Mouse (Mus musculus) heart, postnatal 0 days (tissue): ENCODE measurements around the gene Gps2. TPM values are rescaled to one million over a fixed set of nuclear protein-coding genes. Genes with fewer than 3 reads are reported as not detected.
A peak's percentile ranks its signal among the peaks of the same experiment; 100 is the strongest.

Experiments used
- ATAC-seq: fragments of 200-750 bp; cut with Nextera tagmentation; 2 replicates; pipeline ENCODE4 v1.8.0; 2017; ENCODE audit warnings: low read depth, moderate number of reproducible peaks, moderate library complexity; ENCODE audit not compliant: insufficient read depth
- DNase-seq: peaks from one replicate; pipeline ENCODE4 v3.0.0-alpha.2; 2016; ENCODE audit warnings: low spot score
- H3K27ac ChIP-seq: fragments of 300-500 bp; sonication (generic); 2 replicates; pipeline ENCODE4 v1.5.1; 2014; ENCODE audit warnings: low read depth, mild to moderate bottlenecking
- H3K27me3 ChIP-seq: fragments of 300-500 bp; sonication (generic); 2 replicates; pipeline ENCODE4 v1.6.1; 2014; ENCODE audit warnings: low read length, mixed read lengths; ENCODE audit not compliant: control insufficient read depth, insufficient read depth
- H3K36me3 ChIP-seq: fragments of 300-500 bp; sonication (generic); replicated peaks from 2 replicates; pipeline ENCODE4 v1.6.1; 2014; ENCODE audit warnings: low read length, mixed read lengths; ENCODE audit not compliant: control insufficient read depth, insufficient read depth
- H3K4me1 ChIP-seq: fragments of 300-500 bp; sonication (generic); 2 replicates; pipeline ENCODE4 v1.6.1; 2014; ENCODE audit warnings: antibody characterized with exemption; ENCODE audit not compliant: control insufficient read depth, insufficient read depth
- H3K4me2 ChIP-seq: fragments of 300-500 bp; sonication (generic); 2 replicates; pipeline ENCODE4 v1.6.1; 2014; ENCODE audit warnings: low read depth, mild to moderate bottlenecking, low read length, moderate library complexity
- H3K4me3 ChIP-seq: fragments of 300-500 bp; sonication (generic); 2 replicates; pipeline ENCODE4 v1.5.1; 2014; ENCODE audit warnings: low read depth, low read length
- H3K9ac ChIP-seq: fragments of 300-500 bp; sonication (generic); replicated peaks from 2 replicates; pipeline ENCODE4 v1.6.1; 2014; ENCODE audit warnings: low read depth, low read length, mixed read lengths
- H3K9me3 ChIP-seq: fragments of 300-500 bp; sonication (generic); replicated peaks from 2 replicates; pipeline ENCODE4 v1.6.1; 2016; ENCODE audit warnings: low read length; ENCODE audit not compliant: control insufficient read depth
- CTCF ChIP-seq: IDR thresholded peaks from 2 replicates; pipeline ENCODE4 v1.5.1; 2016; ENCODE audit warnings: antibody characterized with exemption, control low read depth, low read depth
- EP300 ChIP-seq: IDR thresholded peaks from 2 replicates; pipeline ENCODE4 v1.6.1; 2016; ENCODE audit warnings: antibody characterized with exemption, low read depth
- WGBS: fragments of 180-500 bp; shearing (Covaris S2); extraction: QIAGEN DNeasy Blood & Tissue Kit; methylation state at CpG from one replicate; pipeline ENCODE4 v1.1.7; 2014; 5-methylcytosine and 5-hydroxymethylcytosine counted together
- polyA plus RNA-seq: library from polyadenylated mRNA; unstranded; fragments of >200 nt; fragmentation: Nextera tagmentation; extraction: Ambion mirVana; gene quantifications from 2 replicates; pipeline ENCODE4 v1.2.1, GENCODE M21; 2015
- total RNA-seq: library from RNA; depleted of rRNA; stranded (reverse); fragments of >200 nt; gene quantifications from 2 replicates; pipeline ENCODE4 v1.2.3, GENCODE M21; 2014; ENCODE audit warnings: low replicate concordance

Gene Gps2
- total and polyA plus RNA-seq, 2 experiments from 2014 or later = 37.1 to 48.6 TPM

GRCm38 (mm10) chr11:69939181-69939580 lies 25.5 kb downstream of the Gps2 start:
- peaks cover 8% of the 10 kb centered on the region for H3K27me3 ChIP-seq
- H3K9ac ChIP-seq = no peak overlapping the region
- peaks cover 30% of the 10 kb centered on the region for H3K4me1 ChIP-seq
- no peak for ATAC-seq
- DNase-seq = no peak
- 52% methylated on average over 5 of the region's 5 CpGs for WGBS
- no peaks in the 10 kb centered on the region for H3K9me3 ChIP-seq
- no peak overlapping the region for H3K4me2 ChIP-seq
- H3K36me3 ChIP-seq = peaks cover 20% of the 10 kb centered on the region
- H3K27ac ChIP-seq = no peak overlapping the region
- no peak for TF ChIP-seq CTCF
- no peak for TF ChIP-seq EP300
- H3K4me3 ChIP-seq = no peak overlapping the region

GRCm38 (mm10) chr11:69939731-69940130 lies 26.0 kb downstream of the Gps2 start:
- no peak overlapping the region for H3K4me3 ChIP-seq
- TF ChIP-seq EP300 (no peak), CTCF (no peak)
- H3K36me3 ChIP-seq = peaks cover 24% of the 10 kb centered on the region
- H3K27ac ChIP-seq = no peak overlapping the region
- 90% methylated on average over 17 of the region's 17 CpGs for WGBS
- DNase-seq (no peak), ATAC-seq (no peak)
- H3K9me3 ChIP-seq = no peaks in the 10 kb centered on the region
- H3K4me2 ChIP-seq = no peak overlapping the region
- peaks cover 30% of the 10 kb centered on the region for H3K4me1 ChIP-seq
- no peak overlapping the region for H3K9ac ChIP-seq
- peaks cover 7% of the 10 kb centered on the region for H3K27me3 ChIP-seq

- Histone ChIP-seq H3K9ac (no peak overlapping the region), H3K27ac (no peak overlapping the region), H3K4me3 (no peak overlapping the region), H3K4me1 (peaks cover 28% of the 10 kb centered on the region), H3K27me3 (no peaks in the 10 kb centered on the region), H3K9me3 (no peaks in the 10 kb centered on the region), H3K4me2 (no peak overlapping the region), H3K36me3 (peaks cover 36% of the 10 kb centered on the region)
- 65% methylated on average over 4 of the region's 4 CpGs for WGBS
- TF ChIP-seq CTCF = no peak
- DNase-seq (no peak), ATAC-seq (no peak)
Observed at GRCm38 (mm10) chr11:69940962-69941361, 27.3 kb downstream of the Gps2 start.

GRCm38 (mm10) chr11:69945216-69945615 lies 31.5 kb downstream of the Gps2 start:
- H3K4me2 ChIP-seq = no peak overlapping the region
- H3K36me3 ChIP-seq = peaks cover 38% of the 10 kb centered on the region
- H3K4me1 ChIP-seq = peaks cover 11% of the 10 kb centered on the region
- TF ChIP-seq EP300 = no peak
- TF ChIP-seq CTCF = no peak
- no peak for ATAC-seq
- H3K9me3 ChIP-seq = no peaks in the 10 kb centered on the region
- no peak overlapping the region for H3K9ac ChIP-seq
- 66% methylated on average over 13 of the region's 13 CpGs for WGBS
- H3K27ac ChIP-seq = no peak overlapping the region
- DNase-seq = no peak
- no peaks in the 10 kb centered on the region for H3K27me3 ChIP-seq
- no peak overlapping the region for H3K4me3 ChIP-seq

GRCm38 (mm10) chr11:69945997-69946891 lies 32.6 kb downstream of the Gps2 start:
- no peaks in the 10 kb centered on the region for H3K27me3 ChIP-seq
- DNase-seq = no peak
- H3K4me1 ChIP-seq = peaks cover 11% of the 10 kb centered on the region
- H3K9me3 ChIP-seq = no peaks in the 10 kb centered on the region
- peaks cover 38% of the 10 kb centered on the region for H3K36me3 ChIP-seq
- H3K27ac ChIP-seq = peak overlapping the region; percentile 94
- TF ChIP-seq EP300 (no peak), CTCF (no peak)
- 83% methylated on average over 18 of the region's 18 CpGs for WGBS
- peak overlapping the region; percentile 62 for H3K4me2 ChIP-seq
- peak overlapping the region; percentile 60 for H3K4me3 ChIP-seq
- ATAC-seq = no peak
- peak overlapping the region; percentile 50 for H3K9ac ChIP-seq
